Comparison of ENCODE assay signal across 9 mouse cellular contexts in genomic region chr14:74602543-74602942, GRCm38 (mm10). TPM values are rescaled to one million over a fixed set of nuclear protein-coding genes. Genes with fewer than 3 reads are reported as not detected.
A peak's percentile ranks its signal among the peaks of the same experiment; 100 is the strongest.
DNase-seq lines count a peak whose midpoint lies in the region; ATAC-seq and TF ChIP-seq lines count a peak whose summit lies in the region.
"Had no signal": no experiment of that assay in that cellular context is flagged by ENCODE, and none has a peak within 500 bp of the region (broad histone marks: within the 10 kb centered on the region; RNA-seq: fewer than 3 reads in every experiment).

No protein-coding gene starts in this region.

- no peak for ATAC-seq in intestine, embryonic 14.5 days (replicated peaks; ENCODE audit: low FRiP score, low TSS enrichment, low read depth)
- ATAC-seq in intestine, embryonic 15.5 days = no peak
- no peak for ATAC-seq in Patski
- ATAC-seq in hindbrain, embryonic 14.5 days (ENCODE audit: low FRiP score) = no peak
- no peak for ATAC-seq in neural tube, embryonic 11.5 days (ENCODE audit: insufficient read depth, low FRiP score, low TSS enrichment)

- no peaks in the 10 kb centered on the region for H3K27me3 ChIP-seq in intestine, embryonic 14.5 days (replicated peaks; ENCODE audit: control insufficient read depth, insufficient read depth, low read length)
- no peaks in the 10 kb centered on the region for H3K27me3 ChIP-seq in intestine, embryonic 15.5 days (replicated peaks)
- no peaks in the 10 kb centered on the region for H3K27me3 ChIP-seq in Patski
- no peaks in the 10 kb centered on the region for H3K27me3 ChIP-seq in hindbrain, embryonic 14.5 days (ENCODE audit: control insufficient read depth, insufficient read depth, low read length)
- no peaks in the 10 kb centered on the region for H3K27me3 ChIP-seq in neural tube, embryonic 11.5 days (ENCODE audit: control insufficient read depth, insufficient read depth, low read length)
- H3K27me3 ChIP-seq: neural tube, embryonic 13.5 days had no signal

- DNase-seq in intestine, embryonic 14.5 days (ENCODE audit: low spot score) = peak; percentile 67
- no peak for DNase-seq in Patski (ENCODE audit: low read depth, low spot score)
- peak; percentile 72 for DNase-seq in embryo, embryonic 10.5 days (ENCODE audit: low spot score)
- peak; percentile 76 for DNase-seq in hindbrain, embryonic 14.5 days (ENCODE audit: low spot score)
- DNase-seq in left cerebral cortex, postnatal 14 days (ENCODE audit: low spot score in 2 of 2) = peak; percentile 42 to 59
- peak; percentile 51 for DNase-seq in neural tube, embryonic 11.5 days (ENCODE audit: low spot score)
- peak; percentile 3 to 29 for DNase-seq in urinary bladder, postnatal 36 days (ENCODE audit: low spot score in 2 of 2)

- no peaks in the 10 kb centered on the region for H3K4me1 ChIP-seq in intestine, embryonic 14.5 days (replicated peaks; ENCODE audit: control insufficient read depth, insufficient read depth, low read length)
- no peaks in the 10 kb centered on the region for H3K4me1 ChIP-seq in intestine, embryonic 15.5 days (replicated peaks)
- H3K4me1 ChIP-seq in hindbrain, embryonic 14.5 days (replicated peaks; ENCODE audit: control insufficient read depth, insufficient read depth, low read length) = no peaks in the 10 kb centered on the region
- no peaks in the 10 kb centered on the region for H3K4me1 ChIP-seq in neural tube, embryonic 11.5 days (ENCODE audit: control insufficient read depth, insufficient read depth, low read length)
- H3K4me1 ChIP-seq: neural tube, embryonic 13.5 days had no signal

- H3K9me3 ChIP-seq in intestine, embryonic 14.5 days (ENCODE audit: control insufficient read depth, low read length) = no peaks in the 10 kb centered on the region
- H3K9me3 ChIP-seq in intestine, embryonic 15.5 days = no peaks in the 10 kb centered on the region
- no peaks in the 10 kb centered on the region for H3K9me3 ChIP-seq in hindbrain, embryonic 14.5 days (ENCODE audit: control insufficient read depth, low read length)
- no peaks in the 10 kb centered on the region for H3K9me3 ChIP-seq in neural tube, embryonic 11.5 days (ENCODE audit: control insufficient read depth, low read length)
- H3K9me3 ChIP-seq: neural tube, embryonic 13.5 days had no signal

- no peak overlapping the region for H3K4me2 ChIP-seq in intestine, embryonic 14.5 days (ENCODE audit: low read length)
- H3K4me2 ChIP-seq in intestine, embryonic 15.5 days (replicated peaks) = no peak overlapping the region
- no peak overlapping the region for H3K4me2 ChIP-seq in hindbrain, embryonic 14.5 days (replicated peaks)
- H3K4me2 ChIP-seq in neural tube, embryonic 11.5 days (ENCODE audit: low read depth) = no peak overlapping the region
- H3K4me2 ChIP-seq: neural tube, embryonic 13.5 days had no signal

- TF ChIP-seq CTCF in Patski (IDR thresholded peaks at IDR 0.05) = peak; percentile 81

- CTCF ChIA-PET in Patski (lab: Charles Lee) = interaction anchor here (1.2 to 1.3 kb wide), 2 partner anchors 62 to 678 kb away, joined by 3 read pairs; no protein-coding TSS in a partner anchor

- no peak overlapping the region for H3K4me3 ChIP-seq in intestine, embryonic 14.5 days (ENCODE audit: low read depth, low read length)
- no peak overlapping the region for H3K4me3 ChIP-seq in intestine, embryonic 15.5 days (replicated peaks)
- H3K4me3 ChIP-seq in hindbrain, embryonic 14.5 days (replicated peaks; ENCODE audit: low read length) = no peak overlapping the region
- no peak overlapping the region for H3K4me3 ChIP-seq in neural tube, embryonic 11.5 days (ENCODE audit: low read depth, low read length)
- H3K4me3 ChIP-seq: neural tube, embryonic 13.5 days had no signal

- H3K36me3 ChIP-seq in intestine, embryonic 14.5 days (ENCODE audit: control insufficient read depth, insufficient read depth, low read length) = no peaks in the 10 kb centered on the region
- no peaks in the 10 kb centered on the region for H3K36me3 ChIP-seq in intestine, embryonic 15.5 days
- H3K36me3 ChIP-seq in hindbrain, embryonic 14.5 days (replicated peaks; ENCODE audit: control insufficient read depth, insufficient read depth) = no peaks in the 10 kb centered on the region
- H3K36me3 ChIP-seq in neural tube, embryonic 11.5 days (ENCODE audit: control insufficient read depth, insufficient read depth, low read length) = no peaks in the 10 kb centered on the region
- H3K36me3 ChIP-seq: neural tube, embryonic 13.5 days had no signal

- H3K27ac ChIP-seq in intestine, embryonic 14.5 days (ENCODE audit: low read depth) = no peak overlapping the region
- no peak overlapping the region for H3K27ac ChIP-seq in intestine, embryonic 15.5 days
- no peak overlapping the region for H3K27ac ChIP-seq in hindbrain, embryonic 14.5 days
- no peak overlapping the region for H3K27ac ChIP-seq in neural tube, embryonic 11.5 days (ENCODE audit: low read depth, low read length)
- H3K27ac ChIP-seq: neural tube, embryonic 13.5 days had no signal

- in situ Hi-C loops in Patski (cut with MboI; ENCODE audit: low pct_unique_long_range_greater_than_20kb) = loop anchor here (10.0 kb wide), 1 partner anchor 828 kb away; no protein-coding TSS in a partner anchor

- WGBS in intestine, embryonic 14.5 days = 55% methylated on average over 7 of the region's 7 CpGs
- whole genome bisulfite sequencing in intestine, embryonic 15.5 days = 48% methylated on average over 7 of the region's 7 CpGs
- 60% methylated on average over 7 of the region's 7 CpGs for WGBS in hindbrain, embryonic 14.5 days
- WGBS in neural tube, embryonic 11.5 days = 57% methylated on average over 7 of the region's 7 CpGs

- POLR2A ChIA-PET in Patski (lab: Charles Lee) = interaction anchor here (0.6 kb wide), 1 partner anchor 41 kb away, joined by 4 read pairs; no protein-coding TSS in a partner anchor

- intact Hi-C loops in left cerebral cortex, postnatal 14 days (cut with DNase I) = loop anchor here (10.0 kb wide), 1 partner anchor 178 kb away; no protein-coding TSS in a partner anchor

- H3K9ac ChIP-seq in intestine, embryonic 14.5 days (ENCODE audit: low read length) = no peak overlapping the region
- no peak overlapping the region for H3K9ac ChIP-seq in intestine, embryonic 15.5 days
- no peak overlapping the region for H3K9ac ChIP-seq in hindbrain, embryonic 14.5 days
- no peak overlapping the region for H3K9ac ChIP-seq in neural tube, embryonic 11.5 days (ENCODE audit: low read length)
- H3K9ac ChIP-seq: neural tube, embryonic 13.5 days had no signal

RNA-seq across cellular contexts. Expression of gene Htr2a, which starts 38.1 kb away (rescaled TPM):
- 0.38 and 0.42 TPM in 2 replicates for polyA plus RNA-seq in intestine, embryonic 14.5 days (2014; fragmentation: Nextera tagmentation; extraction: Ambion mirVana)
- 0.21 and 0.23 TPM in 2 replicates for polyA plus RNA-seq in intestine, embryonic 15.5 days (2015; fragmentation: Nextera tagmentation; extraction: Ambion mirVana)
- 0.68 TPM for polyA plus RNA-seq in Patski (2021)
- polyA plus RNA-seq in hindbrain, embryonic 14.5 days (2014; fragmentation: Nextera tagmentation; extraction: Ambion mirVana) = 5.0 and 7.0 TPM in 2 replicates
- 10 to 100 TPM; 18.2 to 26.5 TPM for total RNA-seq in left cerebral cortex, postnatal 14 days (2021)
- polyA plus RNA-seq in neural tube, embryonic 11.5 days (2014; fragmentation: Nextera tagmentation; extraction: Ambion mirVana) = 0.49 and 0.65 TPM in 2 replicates
